Mouse (Mus musculus): Measurements from ENCODE around the gene Ptrh2.
A peak's percentile ranks its signal among the peaks of the same experiment; 100 is the strongest.

The Ptrh2 gene

DNA sequence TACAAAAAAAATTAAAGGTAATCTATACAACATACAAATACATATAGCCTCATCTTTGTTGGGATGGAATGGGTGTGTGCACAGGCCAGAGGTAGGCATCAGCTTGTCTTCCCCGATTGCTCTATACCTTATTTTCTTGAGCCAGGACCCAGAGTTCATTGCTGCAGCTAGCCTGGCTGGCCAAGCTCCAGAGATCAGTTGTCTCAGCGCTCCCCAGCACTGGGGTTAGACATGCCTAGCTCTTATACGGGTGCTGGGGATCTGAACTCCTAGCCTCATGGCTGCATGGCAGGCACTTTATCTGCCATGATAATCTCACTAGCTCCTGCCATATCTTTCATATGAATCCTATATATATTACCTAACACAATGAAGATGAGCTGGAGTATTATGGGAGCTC is 15.6 kb upstream of the Ptrh2 start:
- no peak for DNase-seq (ENCODE audit: low spot score in 2 of 2)

- DNase-seq (ENCODE audit: low spot score in 2 of 2), result no peak
Observed at GRCm38 (mm10) chr11:86671041-86671675, 12.6 kb upstream of the Ptrh2 start.

GRCm38 (mm10) chr11:86672772-86673171 is 11.0 kb upstream of the Ptrh2 start:
- no peak for DNase-seq (ENCODE audit: low spot score in 2 of 2)

DNA sequence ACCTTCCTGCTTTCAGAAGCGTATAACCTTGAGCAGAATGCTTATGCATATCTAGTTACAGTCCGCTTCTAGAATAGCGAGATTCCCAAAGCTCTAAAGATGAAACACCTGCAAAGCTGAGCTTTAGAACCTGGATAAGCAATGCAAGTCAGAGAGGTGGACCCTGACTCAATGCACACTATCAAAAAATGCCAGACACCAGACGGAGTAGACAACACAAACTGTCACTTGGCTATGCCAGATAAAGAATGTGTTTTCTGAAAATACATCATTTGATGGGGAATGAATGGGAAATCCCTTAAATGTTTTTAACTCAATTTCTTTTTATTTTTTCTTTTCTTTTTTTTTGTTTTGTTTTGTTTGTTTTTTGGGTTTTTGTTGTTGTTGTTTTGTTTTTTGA is 8.3 kb upstream of the Ptrh2 start:
- DNase-seq (ENCODE audit: low spot score in 2 of 2), result no peak

GRCm38 (mm10) chr11:86678957-86679356 is 4.8 kb upstream of the Ptrh2 start:
- DNase-seq (ENCODE audit: low spot score in 2 of 2), result no peak

GRCm38 (mm10) chr11:86680729-86681128 is 3.1 kb upstream of the Ptrh2 start:
- no peak for DNase-seq (ENCODE audit: low spot score in 2 of 2)

- no peak for DNase-seq (ENCODE audit: low spot score in 2 of 2)
Observed at GRCm38 (mm10) chr11:86681423-86681822, 2.4 kb upstream of the Ptrh2 start.

- no peak for DNase-seq (ENCODE audit: low spot score in 2 of 2)
Observed at GRCm38 (mm10) chr11:86682861-86683260, 924 bp upstream of the Ptrh2 start.

- DNase-seq (ENCODE audit: low spot score in 2 of 2), result no peak
Observed at GRCm38 (mm10) chr11:86684126-86685012, 584 bp downstream of the Ptrh2 start.

DNA sequence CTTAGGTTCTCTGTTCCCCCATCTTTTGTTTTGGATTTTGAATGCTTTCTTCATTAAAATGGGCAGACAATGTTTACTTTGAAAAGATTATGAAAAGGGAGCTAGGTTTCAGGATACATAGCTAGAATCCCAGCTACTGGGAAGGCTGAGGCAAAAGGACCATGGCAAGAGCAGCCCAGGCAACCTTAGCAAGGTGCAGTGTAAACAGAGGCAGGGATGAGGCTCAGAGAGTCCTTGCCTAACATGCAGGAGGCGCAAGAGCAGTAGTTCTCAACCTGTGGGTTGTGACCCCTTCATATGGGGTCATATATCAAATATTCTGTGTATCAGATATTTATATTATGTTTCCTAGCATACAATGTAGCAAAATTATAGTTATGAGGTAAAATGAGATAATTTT is 1.6 kb downstream of the Ptrh2 start:
- DNase-seq (ENCODE audit: low spot score in 2 of 2), result no peak

DNA sequence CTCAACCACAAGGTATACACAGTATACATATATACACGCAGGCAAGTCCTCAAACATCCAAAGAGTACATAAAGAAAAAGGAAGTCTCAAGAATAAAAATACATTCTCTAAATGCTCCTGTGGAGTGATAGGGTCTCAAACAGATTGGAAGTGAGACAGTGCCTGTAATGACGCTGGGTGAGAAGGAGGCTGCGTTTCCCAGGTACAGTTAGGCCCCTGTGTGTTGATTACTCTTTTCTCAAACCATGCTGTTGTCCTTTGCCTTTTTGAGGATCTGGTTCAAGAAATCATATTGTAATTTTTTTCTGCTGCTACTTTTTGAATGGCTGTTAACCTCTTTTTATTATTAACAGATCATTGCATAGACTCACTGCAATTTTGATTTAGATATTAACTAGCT is 6.6 kb downstream of the Ptrh2 start:
- DNase-seq (ENCODE audit: low spot score in 2 of 2), result no peak

DNA sequence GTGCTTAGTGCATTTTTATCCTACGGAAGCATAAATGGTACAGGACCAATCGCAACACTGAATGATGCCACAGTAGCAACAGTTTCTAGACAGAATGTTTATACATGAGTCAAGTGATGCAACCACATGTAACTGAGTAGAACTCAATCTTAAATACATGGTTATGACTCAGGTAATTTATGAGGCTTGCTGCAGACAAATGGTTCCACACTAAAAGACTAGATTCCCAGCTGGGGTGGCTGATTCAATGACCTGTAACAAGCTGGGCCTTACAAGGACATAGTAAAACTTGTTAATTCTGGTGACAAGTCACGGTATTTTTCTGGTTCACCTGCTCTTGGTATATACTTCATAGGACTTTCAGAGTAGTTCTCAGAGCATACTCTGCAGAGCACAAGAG is 7.7 kb downstream of the Ptrh2 start:
- no peak for DNase-seq (ENCODE audit: low spot score in 2 of 2)

- no peak for DNase-seq (ENCODE audit: low spot score in 2 of 2)
Observed at GRCm38 (mm10) chr11:86691956-86692355, 8.2 kb downstream of the Ptrh2 start.

DNA sequence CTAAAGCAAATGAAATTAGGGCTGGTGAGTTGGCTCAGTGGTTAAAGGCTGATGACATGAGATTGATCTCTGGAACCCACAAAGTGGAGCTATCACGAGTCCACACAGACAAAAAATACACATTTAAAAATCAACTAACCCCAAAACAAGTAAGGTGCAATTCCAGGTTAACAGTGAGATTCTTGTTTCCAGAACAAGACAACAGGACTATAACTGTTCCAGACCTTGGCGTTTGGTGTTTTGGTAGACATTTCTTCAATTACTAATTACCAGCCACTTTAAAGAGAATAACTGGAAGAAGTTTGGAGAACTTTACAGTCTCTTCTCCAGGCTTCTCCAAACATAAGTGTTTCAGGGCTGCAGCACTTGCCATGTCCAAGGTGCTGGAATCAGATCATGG is 8.8 kb downstream of the Ptrh2 start:
- DNase-seq (ENCODE audit: low spot score in 2 of 2), result no peak

- no peak for DNase-seq (ENCODE audit: low spot score in 2 of 2)
Observed at GRCm38 (mm10) chr11:86695461-86695860, 11.7 kb downstream of the Ptrh2 start.

DNA sequence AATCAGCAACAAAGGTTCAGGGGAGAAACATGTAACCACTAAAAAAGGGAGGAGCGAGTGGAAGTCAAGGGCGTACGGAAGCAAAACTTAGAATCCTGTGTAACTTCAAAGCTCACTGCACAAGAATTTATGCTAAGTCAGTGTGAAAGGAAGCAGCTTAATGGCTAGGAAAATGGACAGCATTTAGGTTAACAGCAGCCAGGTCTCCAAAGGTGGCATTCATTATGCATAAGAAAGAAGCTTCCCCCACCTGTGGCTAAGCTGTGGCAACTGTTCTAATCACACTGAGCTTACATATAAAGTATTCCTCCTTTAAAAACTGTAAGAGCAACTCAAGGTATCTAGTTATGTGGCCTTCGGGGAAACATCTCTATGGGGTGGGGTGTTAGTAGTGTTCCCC is 17.4 kb downstream of the Ptrh2 start:
- no peak for DNase-seq (ENCODE audit: low spot score in 2 of 2)

GRCm38 (mm10) chr11:86714606-86715005 is 30.8 kb downstream of the Ptrh2 start:
- DNase-seq (ENCODE audit: low spot score in 2 of 2), result no peak

- peak in 1 of 2 experiments; percentile 16 for DNase-seq (ENCODE audit: low spot score in 2 of 2)
Observed at GRCm38 (mm10) chr11:86717306-86718065, 33.7 kb downstream of the Ptrh2 start.

GRCm38 (mm10) chr11:86718369-86718768 is 34.6 kb downstream of the Ptrh2 start:
- DNase-seq (ENCODE audit: low spot score in 2 of 2), result no peak

DNA sequence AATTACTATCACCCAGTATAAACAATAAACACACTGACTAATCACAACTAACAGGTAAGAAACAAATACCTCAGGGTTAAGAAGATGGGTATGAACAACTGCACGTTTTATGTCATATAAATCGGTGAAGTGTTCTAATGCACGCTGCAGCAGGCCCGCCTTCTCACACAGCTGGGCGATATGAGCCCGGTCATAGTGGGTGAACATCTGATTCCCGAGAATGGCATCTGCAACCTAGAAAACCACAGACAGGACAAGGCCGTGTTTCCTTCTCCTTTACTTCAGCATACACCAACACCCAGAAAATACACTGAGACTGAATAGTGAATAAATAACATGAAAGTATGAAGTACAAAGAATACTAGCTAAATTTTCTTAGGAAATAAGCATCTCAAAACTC is 35.6 kb downstream of the Ptrh2 start:
- DNase-seq (ENCODE audit: low spot score in 2 of 2), result no peak

GRCm38 (mm10) chr11:86724004-86724403 is 40.2 kb downstream of the Ptrh2 start:
- DNase-seq (ENCODE audit: low spot score in 2 of 2), result no peak

DNA sequence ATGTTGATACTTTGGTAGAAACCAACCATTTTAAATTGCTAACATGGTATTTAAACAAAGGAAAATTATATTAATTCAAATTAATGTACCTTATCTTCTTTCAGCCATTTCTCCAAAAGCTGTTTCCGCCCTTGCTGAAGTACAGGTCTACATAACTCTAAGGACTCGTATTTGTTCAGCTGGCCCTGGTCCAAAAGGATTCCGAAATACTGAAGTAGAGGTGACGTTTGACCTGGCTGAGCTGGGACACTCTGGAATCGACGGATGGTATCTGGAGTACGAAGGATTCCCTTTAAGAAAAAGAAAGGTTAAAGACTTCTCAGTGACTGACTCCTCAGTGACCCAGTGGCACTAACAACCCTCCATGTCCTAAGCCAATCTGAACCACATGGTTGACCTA is 41.2 kb downstream of the Ptrh2 start:
- DNase-seq (ENCODE audit: low spot score in 2 of 2), result no peak

DNA sequence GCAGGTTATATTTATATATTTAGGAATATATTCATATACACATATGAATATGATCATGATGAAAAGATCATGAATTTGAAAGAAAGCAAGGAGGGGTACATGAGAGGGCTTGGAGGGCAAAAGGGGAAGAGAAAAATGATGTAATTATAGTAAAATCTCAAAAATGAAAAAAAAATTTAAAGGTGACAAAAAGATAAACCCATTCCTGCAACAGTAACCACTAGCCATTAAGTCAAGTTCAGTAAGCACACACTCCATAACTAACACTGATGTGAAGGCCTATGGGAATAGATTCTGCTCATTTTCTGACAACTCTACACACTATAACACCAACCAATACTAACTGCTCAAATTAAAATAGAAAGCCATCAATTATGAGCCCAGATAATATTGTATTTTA is 41.8 kb downstream of the Ptrh2 start:
- no peak for DNase-seq (ENCODE audit: low spot score in 2 of 2)

Measured in natural killer cell, adult 2 months (primary cell).